Mouse (Mus musculus) E14TG2a.4 (cell line): ENCODE measurements at regions not wholly inside any gene's neighbourhood (a gene's known extent, or its start where the extent isn't known, plus 50 kb on each side); places are given as distances from the start of the nearest gene placed in this dataset.

Experiments used
- CTCF ChIP-seq: conservative IDR thresholded peaks from 2 replicates; pipeline ENCODE4 v1.5.1; 2014; ENCODE audit warnings: low read length
- NANOG ChIP-seq: IDR thresholded peaks from 2 replicates; pipeline ENCODE4 v1.6.1; 2014; ENCODE audit warnings: borderline replicate concordance, low read length, mixed read lengths
- POU5F1 ChIP-seq: IDR thresholded peaks from 2 replicates; pipeline ENCODE4 v1.6.1; 2014; ENCODE audit warnings: low read length, borderline replicate concordance

DNA sequence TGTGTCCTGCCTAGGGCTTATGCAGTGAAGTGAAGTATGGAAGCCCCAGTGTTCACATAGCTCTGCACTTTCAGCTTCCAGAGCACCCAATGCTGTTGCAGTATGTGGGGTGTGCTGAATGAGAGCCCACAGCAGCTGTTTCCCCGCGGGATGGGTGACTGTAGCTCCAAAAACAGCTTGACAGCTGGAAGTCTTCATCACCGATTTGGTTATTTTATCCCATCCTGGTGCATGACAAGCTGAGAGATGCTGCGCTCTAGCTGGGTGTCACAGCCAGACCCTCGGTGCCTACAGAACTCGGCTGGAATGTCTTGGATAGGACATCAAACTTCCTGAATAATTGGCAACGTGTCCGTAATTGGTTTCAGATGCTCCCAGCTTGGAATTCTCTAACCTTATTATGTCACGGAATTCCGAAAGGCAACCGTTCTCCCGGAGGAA is 134.1 kb downstream of the Ackr3 start:
- TF ChIP-seq CTCF (no peak), POU5F1 (no peak), NANOG (no peak)
